Mouse (Mus musculus) heart, embryonic 11.5 days (tissue): ENCODE measurements at regions not wholly inside any gene's neighbourhood (a gene's known extent, or its start where the extent isn't known, plus 50 kb on each side); places are given as distances from the start of the nearest gene placed in this dataset.

ENCODE experiments used
- ATAC-seq: fragments of 200-750 bp; cut with Nextera tagmentation; replicated peaks from 2 replicates; pipeline ENCODE4 v1.8.0; 2017; ENCODE audit warnings: moderate library complexity; ENCODE audit not compliant: insufficient number of reproducible peaks, low FRiP score, low TSS enrichment
- H3K27ac ChIP-seq: fragments of 300-500 bp; sonication (generic); 2 replicates; pipeline ENCODE4 v1.5.1; 2014; ENCODE audit warnings: mild to moderate bottlenecking, low read depth, low read length
- H3K27me3 ChIP-seq: fragments of 300-500 bp; sonication (generic); 2 replicates; pipeline ENCODE4 v1.6.1; 2014; ENCODE audit warnings: mild to moderate bottlenecking, low read length, mixed read lengths; ENCODE audit not compliant: control insufficient read depth, insufficient read depth
- H3K36me3 ChIP-seq: fragments of 300-500 bp; sonication (generic); 2 replicates; pipeline ENCODE4 v1.6.1; 2014; ENCODE audit warnings: mild to moderate bottlenecking, low read length, moderate library complexity, mixed read lengths; ENCODE audit not compliant: control insufficient read depth, insufficient read depth
- H3K4me1 ChIP-seq: fragments of 300-500 bp; sonication (generic); 2 replicates; pipeline ENCODE4 v1.6.1; 2014; ENCODE audit warnings: low read length; ENCODE audit not compliant: control insufficient read depth, insufficient read depth
- H3K4me2 ChIP-seq: fragments of 300-500 bp; sonication (generic); 2 replicates; pipeline ENCODE4 v1.6.1; 2014; ENCODE audit warnings: mild to moderate bottlenecking, moderate library complexity
- H3K4me3 ChIP-seq: fragments of 300-500 bp; sonication (generic); 2 replicates; pipeline ENCODE4 v1.5.1; 2014; ENCODE audit warnings: low read depth, low read length
- H3K9ac ChIP-seq: fragments of 300-500 bp; sonication (generic); 2 replicates; pipeline ENCODE4 v1.6.1; 2014; ENCODE audit warnings: mild to moderate bottlenecking, low read depth, low read length, moderate library complexity
- H3K9me3 ChIP-seq: fragments of 300-500 bp; sonication (generic); replicated peaks from 2 replicates; pipeline ENCODE4 v1.6.1; 2016; ENCODE audit warnings: low read length; ENCODE audit not compliant: control insufficient read depth
- WGBS: fragments of 180-500 bp; shearing (Covaris S2); extraction: QIAGEN DNeasy Blood & Tissue Kit; methylation state at CpG from one replicate; pipeline ENCODE4 v1.1.7; 2014; ENCODE audit not compliant: insufficient replicate concordance; 5-methylcytosine and 5-hydroxymethylcytosine counted together

- H3K27me3 ChIP-seq, result no peaks in the 10 kb centered on the region
- no peaks in the 10 kb centered on the region for H3K9me3 ChIP-seq
- WGBS, result 20% methylated on average over 3 of the region's 3 CpGs
- ATAC-seq, result no peak
- H3K36me3 ChIP-seq, result no peaks in the 10 kb centered on the region
- no peak overlapping the region for H3K9ac ChIP-seq
- H3K4me1 ChIP-seq, result peaks cover 12% of the 10 kb centered on the region
- peak overlapping the region; percentile 74 for H3K4me2 ChIP-seq
- peak overlapping the region; percentile 49 for H3K4me3 ChIP-seq
- H3K27ac ChIP-seq, result no peak overlapping the region
Measured at GRCm38 (mm10) chr14:31934771-31935170, 94.0 kb upstream of the Galnt15 start.

GRCm38 (mm10) chr14:31935411-31935810, 93.4 kb upstream of the Galnt15 start:
- no peak overlapping the region for H3K27ac ChIP-seq
- H3K9me3 ChIP-seq, result no peaks in the 10 kb centered on the region
- H3K4me2 ChIP-seq, result no peak overlapping the region
- no peak overlapping the region for H3K9ac ChIP-seq
- ATAC-seq, result no peak
- H3K27me3 ChIP-seq, result no peaks in the 10 kb centered on the region
- H3K4me3 ChIP-seq, result no peak overlapping the region
- 45% methylated on average over 3 of the region's 3 CpGs for WGBS
- H3K36me3 ChIP-seq, result no peaks in the 10 kb centered on the region
- peaks cover 7% of the 10 kb centered on the region for H3K4me1 ChIP-seq

GRCm38 (mm10) chr14:31936581-31936980, 92.2 kb upstream of the Galnt15 start:
- Histone ChIP-seq H3K4me3 (no peak overlapping the region), H3K36me3 (no peaks in the 10 kb centered on the region), H3K9ac (no peak overlapping the region), H3K27me3 (no peaks in the 10 kb centered on the region), H3K9me3 (no peaks in the 10 kb centered on the region), H3K4me2 (no peak overlapping the region), H3K27ac (no peak overlapping the region), H3K4me1 (peaks cover 3% of the 10 kb centered on the region; the same call in 1 of the 2 replicates)
- ATAC-seq, result no peak
- WGBS, result 72% methylated on average over 3 of the region's 3 CpGs

- Histone ChIP-seq H3K9me3 (no peaks in the 10 kb centered on the region), H3K9ac (no peak overlapping the region), H3K4me2 (no peak overlapping the region), H3K36me3 (no peaks in the 10 kb centered on the region), H3K27me3 (no peaks in the 10 kb centered on the region), H3K4me1 (peaks cover 5% of the 10 kb centered on the region), H3K4me3 (no peak overlapping the region), H3K27ac (no peak overlapping the region)
- no peak for ATAC-seq
- 81% methylated on average over 6 of the region's 6 CpGs for WGBS
Measured at GRCm38 (mm10) chr14:31940900-31941299, 87.9 kb upstream of the Galnt15 start.

- 78% methylated on average over 3 of the region's 3 CpGs for WGBS
- no peaks in the 10 kb centered on the region for H3K36me3 ChIP-seq
- 0 out of 2 replicates have a peak, but pooled peaks have one; percentile 28 for ATAC-seq
- H3K9me3 ChIP-seq, result no peaks in the 10 kb centered on the region
- H3K4me1 ChIP-seq, result peaks cover 10% of the 10 kb centered on the region
- no peak overlapping the region for H3K9ac ChIP-seq
- no peak overlapping the region for H3K4me2 ChIP-seq
- H3K27ac ChIP-seq, result no peak overlapping the region
- no peak overlapping the region for H3K4me3 ChIP-seq
- no peaks in the 10 kb centered on the region for H3K27me3 ChIP-seq
Measured at GRCm38 (mm10) chr14:31942266-31942960, 86.4 kb upstream of the Galnt15 start.

GRCm38 (mm10) chr14:31944682-31945081, 84.1 kb upstream of the Galnt15 start:
- Histone ChIP-seq H3K4me1 (peaks cover 10% of the 10 kb centered on the region), H3K27ac (peak overlapping the region; percentile 29; the same call in 1 of the 2 replicates), H3K36me3 (no peaks in the 10 kb centered on the region), H3K4me3 (no peak overlapping the region), H3K9me3 (no peaks in the 10 kb centered on the region), H3K9ac (no peak overlapping the region), H3K4me2 (no peak overlapping the region), H3K27me3 (no peaks in the 10 kb centered on the region)
- 64% methylated on average over 6 of the region's 6 CpGs for WGBS
- ATAC-seq, result no peak

GRCm38 (mm10) chr14:31945125-31945524, 83.7 kb upstream of the Galnt15 start:
- ATAC-seq, result no peak; the same call in 1 of the 2 replicates
- no peak overlapping the region for H3K4me3 ChIP-seq
- 22% methylated on average over 7 of the region's 7 CpGs for WGBS
- 0 out of 2 replicates have a peak overlapping the region, but pooled peaks have one; percentile 18 for H3K27ac ChIP-seq
- H3K27me3 ChIP-seq, result no peaks in the 10 kb centered on the region
- no peaks in the 10 kb centered on the region for H3K36me3 ChIP-seq
- no peak overlapping the region for H3K4me2 ChIP-seq
- no peak overlapping the region for H3K9ac ChIP-seq
- H3K9me3 ChIP-seq, result no peaks in the 10 kb centered on the region
- H3K4me1 ChIP-seq, result peaks cover 10% of the 10 kb centered on the region

GRCm38 (mm10) chr14:31946032-31946431, 82.8 kb upstream of the Galnt15 start:
- Histone ChIP-seq H3K9ac (no peak overlapping the region), H3K4me2 (no peak overlapping the region), H3K36me3 (no peaks in the 10 kb centered on the region), H3K4me3 (no peak overlapping the region), H3K9me3 (no peaks in the 10 kb centered on the region), H3K27me3 (no peaks in the 10 kb centered on the region), H3K27ac (no peak overlapping the region), H3K4me1 (peaks cover 10% of the 10 kb centered on the region)
- WGBS, result 72% methylated on average over 1 of the region's 1 CpGs
- no peak for ATAC-seq

GRCm38 (mm10) chr14:31947246-31947645, 81.5 kb upstream of the Galnt15 start:
- H3K9me3 ChIP-seq, result no peaks in the 10 kb centered on the region
- H3K27ac ChIP-seq, result 0 out of 2 replicates have a peak overlapping the region, but pooled peaks have one; percentile 31
- H3K27me3 ChIP-seq, result no peaks in the 10 kb centered on the region
- H3K4me2 ChIP-seq, result no peak overlapping the region
- peaks cover 10% of the 10 kb centered on the region for H3K4me1 ChIP-seq
- H3K36me3 ChIP-seq, result no peaks in the 10 kb centered on the region
- H3K4me3 ChIP-seq, result no peak overlapping the region
- WGBS, result 23% methylated on average over 7 of the region's 7 CpGs
- H3K9ac ChIP-seq, result no peak overlapping the region
- no peak for ATAC-seq
